Mouse (Mus musculus) cerebellum, adult 9-11 months (tissue): ENCODE results near the gene Hoxc11.

Experiments used
- DNase-seq: peaks from one replicate; pipeline ENCODE4 v3.0.0; 2022

Hoxc11 gene

DNA sequence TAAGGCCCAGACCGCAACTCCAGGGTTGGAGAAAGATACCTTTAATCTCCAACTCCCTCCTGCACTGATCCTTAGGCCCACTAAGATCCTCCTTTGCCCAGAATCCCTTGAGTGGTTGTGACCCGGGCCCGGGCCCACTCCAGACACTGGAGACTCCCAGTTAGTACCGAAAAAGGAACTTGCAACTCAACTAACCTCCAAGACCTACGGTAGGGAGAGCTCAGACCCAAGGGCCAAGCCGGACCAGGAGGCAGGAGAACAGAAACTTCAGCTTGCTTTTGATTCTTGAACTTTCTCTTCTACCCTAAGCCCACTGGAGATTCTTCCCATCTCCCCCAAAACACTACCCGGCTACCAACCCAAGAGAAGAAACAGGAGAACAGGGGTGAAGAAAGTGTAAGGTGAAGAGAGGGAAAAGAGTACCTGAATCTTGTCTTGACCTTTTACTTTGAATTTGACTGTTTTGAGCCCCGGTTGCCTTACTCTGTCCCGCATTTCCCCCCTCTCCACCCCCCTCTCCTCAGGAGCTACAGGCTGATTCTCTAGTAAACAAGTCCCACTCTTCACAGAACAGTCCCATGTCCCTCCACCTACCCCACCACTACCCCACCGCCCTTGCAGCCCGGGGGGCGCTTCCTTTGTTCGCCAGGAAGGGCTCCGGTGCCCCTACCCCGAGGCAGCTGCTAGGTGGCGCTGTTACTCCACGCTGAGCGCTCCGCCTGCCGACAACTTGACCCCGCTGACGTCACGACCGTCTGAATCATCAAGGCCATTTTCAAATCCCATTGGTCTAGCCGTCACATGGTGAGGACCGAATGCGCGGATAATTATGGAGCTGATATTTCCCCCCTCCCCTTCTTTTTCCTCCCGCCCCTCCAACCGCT, 11.9 kb downstream of the Hoxc11 start:
- DNase-seq, result no peak

DNA sequence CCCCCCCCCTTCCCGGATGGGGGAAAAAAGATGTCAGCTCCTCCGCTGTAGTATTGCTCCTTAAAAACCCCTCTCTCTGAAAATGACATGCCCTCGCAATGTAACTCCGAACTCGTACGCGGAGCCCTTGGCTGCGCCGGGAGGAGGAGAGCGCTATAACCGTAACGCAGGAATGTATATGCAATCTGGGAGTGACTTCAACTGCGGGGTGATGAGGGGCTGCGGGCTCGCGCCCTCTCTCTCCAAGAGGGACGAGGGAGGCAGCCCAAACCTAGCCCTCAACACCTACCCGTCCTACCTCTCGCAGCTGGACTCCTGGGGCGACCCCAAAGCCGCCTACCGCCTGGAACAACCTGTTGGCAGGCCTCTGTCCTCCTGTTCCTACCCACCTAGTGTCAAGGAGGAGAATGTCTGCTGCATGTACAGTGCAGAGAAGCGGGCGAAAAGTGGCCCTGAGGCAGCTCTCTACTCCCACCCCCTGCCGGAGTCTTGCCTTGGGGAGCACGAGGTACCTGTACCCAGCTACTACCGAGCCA, 12.6 kb downstream of the Hoxc11 start, which contains the start of gene Hoxc10:
Gene Hoxc10 (plus strand): TSS at position 21 of the 536 bp plus-strand sequence.
- no peak for DNase-seq

DNA sequence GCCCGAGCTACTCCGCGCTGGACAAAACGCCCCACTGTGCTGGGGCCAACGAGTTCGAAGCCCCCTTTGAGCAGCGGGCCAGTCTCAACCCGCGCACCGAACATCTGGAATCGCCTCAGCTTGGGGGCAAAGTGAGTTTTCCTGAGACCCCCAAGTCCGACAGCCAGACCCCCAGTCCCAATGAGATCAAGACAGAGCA, 13.0 kb downstream of the Hoxc11 start, which contains the start of gene Hoxc5:
Gene Hoxc5 (plus strand): TSS at position 132 of the 199 bp plus-strand sequence.
- no peak for DNase-seq

DNA sequence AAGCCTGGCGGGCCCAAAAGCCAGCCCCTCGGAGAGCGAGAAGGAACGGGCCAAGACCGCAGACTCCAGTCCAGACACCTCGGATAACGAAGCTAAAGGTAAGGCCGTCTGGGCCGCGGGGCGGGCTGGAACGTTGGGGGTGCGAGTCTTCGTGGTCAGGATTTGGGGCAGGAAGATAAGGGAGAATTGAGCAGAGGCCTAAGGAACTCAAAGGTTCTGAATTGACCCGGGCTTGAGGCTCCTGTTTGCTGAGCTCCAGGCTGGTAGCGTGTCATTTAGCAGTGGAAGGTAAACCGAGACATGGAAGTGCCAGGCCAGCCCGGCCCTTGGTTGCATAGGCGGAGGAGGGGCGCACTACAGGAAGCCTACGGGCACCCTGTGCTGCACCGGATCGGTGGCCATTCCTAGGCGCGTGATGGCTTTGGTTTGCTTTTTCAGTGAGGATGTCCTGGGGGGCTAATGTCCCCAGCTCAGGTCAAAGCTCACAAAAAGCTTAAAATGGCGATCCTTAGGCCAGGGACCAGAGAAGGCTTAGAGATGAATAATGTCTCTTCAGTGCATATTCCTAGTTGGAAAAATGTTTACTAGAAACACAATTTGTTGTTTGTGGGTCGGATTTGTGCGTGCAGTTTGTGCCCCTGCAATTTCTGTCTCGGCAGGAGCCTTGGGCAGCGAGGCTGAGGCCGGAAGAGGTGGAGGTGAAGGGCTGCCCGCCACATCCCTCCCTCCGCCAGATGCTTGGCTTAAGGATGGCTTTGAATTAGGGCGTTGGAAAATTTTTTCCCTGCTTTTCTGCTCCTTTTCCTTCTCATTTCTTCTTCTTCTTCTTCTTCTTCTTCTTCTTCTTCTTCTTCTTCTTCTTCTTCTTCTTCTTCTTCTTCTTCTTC, 13.5 kb downstream of the Hoxc11 start:
- DNase-seq, result no peak

DNA sequence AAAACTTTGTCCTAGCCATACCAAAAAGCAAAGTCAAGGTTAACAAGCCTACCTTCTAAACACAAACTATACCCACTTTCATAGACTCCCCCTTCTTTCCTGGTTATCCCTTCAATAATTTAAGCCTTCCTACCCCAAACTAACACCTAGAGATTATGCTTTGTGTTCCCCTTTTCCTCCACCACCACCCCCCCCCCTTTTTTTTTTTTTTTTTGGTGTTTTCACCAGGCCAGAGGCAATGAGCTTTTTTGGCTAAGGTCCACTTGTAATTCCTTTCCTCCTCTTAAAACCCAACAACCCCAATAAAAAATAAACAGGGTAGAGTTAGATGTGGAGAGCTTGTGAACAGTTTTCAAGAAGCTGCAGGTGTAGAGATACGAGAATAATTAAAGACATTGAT, 15.1 kb downstream of the Hoxc11 start:
- DNase-seq, result no peak

DNA sequence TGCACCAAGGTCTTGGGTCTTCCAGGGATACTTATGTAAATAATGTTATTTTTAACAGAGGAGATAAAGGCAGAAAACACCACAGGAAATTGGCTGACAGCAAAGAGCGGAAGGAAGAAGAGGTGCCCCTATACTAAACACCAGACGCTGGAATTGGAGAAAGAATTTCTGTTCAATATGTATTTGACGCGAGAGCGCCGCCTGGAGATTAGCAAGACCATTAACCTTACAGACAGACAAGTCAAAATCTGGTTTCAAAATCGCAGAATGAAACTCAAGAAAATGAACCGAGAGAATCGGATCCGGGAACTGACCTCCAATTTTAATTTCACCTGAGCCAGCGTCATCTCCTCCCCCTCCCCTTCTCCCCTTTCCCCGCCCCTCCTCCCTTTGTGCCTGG, 16.5 kb downstream of the Hoxc11 start:
- no peak for DNase-seq

DNA sequence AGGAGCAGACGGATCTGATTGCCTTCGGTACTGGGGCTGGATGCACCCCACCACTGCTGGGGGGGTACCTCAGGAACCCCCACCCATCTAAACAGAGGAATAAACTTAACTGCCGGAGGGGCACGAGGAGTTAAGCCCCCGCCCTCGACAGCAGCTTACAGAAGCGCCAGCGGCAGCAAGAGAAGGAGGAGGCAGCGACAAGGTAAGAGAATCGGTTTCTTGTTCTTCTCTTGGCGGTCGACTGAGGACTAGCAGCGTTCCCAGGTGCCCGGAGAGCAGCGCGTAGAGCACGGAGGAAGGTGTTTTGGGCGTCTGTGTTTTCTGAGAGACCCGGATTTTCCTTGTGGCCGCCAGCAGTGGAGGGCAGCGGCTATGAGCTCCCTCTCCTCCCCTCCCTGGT, 18.0 kb downstream of the Hoxc11 start:
- DNase-seq, result no peak

DNA sequence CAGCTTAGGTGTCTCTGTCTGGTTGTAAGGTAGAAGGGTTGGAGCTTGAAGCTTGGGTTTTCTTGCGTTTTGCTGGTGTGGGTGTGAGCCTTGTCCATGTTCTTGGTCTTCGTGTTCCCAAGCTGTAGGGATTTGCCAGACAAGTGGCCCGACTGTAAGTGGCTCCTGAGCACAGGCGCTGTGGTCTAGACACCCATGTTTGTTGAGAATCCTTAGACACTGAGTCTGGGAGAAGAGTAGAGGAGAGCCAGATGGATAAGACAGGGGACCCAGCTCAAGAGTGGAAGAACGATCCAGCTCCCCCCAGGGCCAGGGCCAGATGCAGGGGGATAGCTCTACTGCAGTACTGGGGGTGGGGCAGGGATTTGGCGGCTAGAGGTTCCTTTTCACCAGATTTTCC, 18.5 kb downstream of the Hoxc11 start:
- no peak for DNase-seq

DNA sequence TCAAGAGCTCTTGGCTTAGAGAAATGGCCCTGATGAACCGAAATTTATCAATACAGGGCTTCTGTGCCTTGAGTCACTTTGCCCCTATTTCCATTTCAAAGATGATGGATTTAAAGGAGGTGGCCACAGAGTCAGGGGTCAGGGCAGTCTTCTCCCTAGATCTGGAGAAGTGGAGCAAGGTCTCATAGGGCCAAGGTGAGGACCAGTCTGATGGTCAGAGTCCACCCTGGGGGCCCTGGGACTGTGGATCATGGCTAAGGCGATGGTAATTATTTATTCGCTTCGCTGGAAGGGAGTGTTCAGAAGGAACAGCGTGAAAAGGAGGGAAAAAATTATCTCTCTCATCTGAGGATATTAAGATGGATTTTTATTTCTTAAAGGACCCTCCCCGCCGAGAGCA, 20.8 kb downstream of the Hoxc11 start:
- DNase-seq, result no peak

DNA sequence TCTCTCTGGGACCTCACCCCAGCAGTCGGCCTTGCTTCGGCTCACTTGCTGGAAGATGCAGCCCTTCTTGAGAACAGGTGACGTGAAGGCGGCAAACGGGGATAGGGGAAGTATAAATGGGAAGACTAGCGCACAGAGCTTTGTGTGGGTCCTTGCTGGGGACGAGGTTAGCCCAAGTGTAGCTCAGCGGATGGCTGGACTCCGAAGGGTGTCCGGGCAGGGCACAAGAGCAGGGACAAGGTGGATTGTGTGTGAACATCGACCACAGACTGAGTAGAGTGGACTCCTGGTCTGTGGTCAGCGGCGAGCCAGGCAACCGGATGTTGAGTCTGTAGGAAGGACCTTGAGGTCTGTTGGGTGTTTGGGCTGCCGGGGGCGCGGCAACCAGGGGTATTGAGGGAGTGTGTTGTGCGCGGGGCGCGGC, 21.5 kb downstream of the Hoxc11 start:
- no peak for DNase-seq

DNA sequence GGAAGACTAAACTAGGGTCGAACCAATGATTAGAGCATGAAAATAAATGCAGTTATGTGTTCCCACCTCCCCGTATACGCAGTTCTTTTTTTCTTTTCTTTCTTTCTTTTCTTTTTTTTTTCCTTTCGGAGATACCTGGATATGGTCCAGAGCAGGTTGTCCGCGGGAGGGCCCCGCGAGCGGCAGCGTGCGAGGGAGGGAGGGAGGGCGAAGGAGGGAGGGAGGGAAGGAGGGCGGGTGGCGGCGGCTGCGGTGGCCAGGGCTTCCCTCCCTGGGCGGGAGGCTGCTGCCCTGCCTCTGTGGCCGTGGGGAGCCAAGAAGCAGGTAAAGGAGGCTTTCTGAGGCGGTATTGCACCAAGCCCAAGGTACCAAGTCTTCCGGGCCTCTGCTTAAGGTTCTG, 21.9 kb downstream of the Hoxc11 start, which contains the start of gene Hoxc9:
Gene Hoxc9 (plus strand): TSS at position 269 of the 400 bp plus-strand sequence.
- DNase-seq, result no peak

DNA sequence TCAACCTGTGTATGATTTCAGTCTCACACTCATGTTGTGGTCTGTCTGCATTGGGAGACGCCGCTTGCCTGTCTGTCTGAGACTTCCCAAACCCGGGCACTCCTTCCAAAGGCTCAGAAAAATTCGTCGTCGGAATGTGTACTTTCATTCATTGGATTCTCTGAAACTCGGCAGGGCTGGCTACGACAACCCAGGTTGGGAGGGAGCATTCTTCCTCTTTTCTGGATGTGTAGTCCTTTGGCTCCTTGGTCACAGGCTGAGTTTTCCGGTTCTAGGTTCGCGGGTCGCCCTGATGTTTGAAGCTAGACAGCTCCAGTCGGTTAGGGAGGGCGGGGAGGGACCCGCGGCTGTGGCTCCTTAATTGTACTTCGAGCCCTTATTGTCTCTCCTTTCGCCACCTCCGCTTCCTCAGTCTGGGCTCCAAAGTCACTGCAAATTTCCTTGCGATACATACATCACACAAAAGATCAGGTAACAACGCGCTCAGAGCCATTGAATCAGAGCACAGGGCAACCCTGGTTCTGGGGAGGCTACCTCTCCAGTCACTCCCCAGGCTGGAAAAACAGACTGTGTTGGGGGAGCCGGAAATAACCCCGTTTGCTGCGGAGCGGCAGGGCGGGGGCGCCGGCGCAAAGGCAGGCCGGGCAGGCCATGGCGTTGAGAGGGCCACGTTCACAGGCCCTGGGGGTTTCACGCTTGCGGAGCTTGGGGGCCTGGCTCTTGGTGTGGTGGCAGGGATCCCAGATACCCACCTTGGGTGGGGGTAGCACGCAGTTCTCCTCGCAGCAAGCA, 22.6 kb downstream of the Hoxc11 start:
- DNase-seq, result no peak

DNA sequence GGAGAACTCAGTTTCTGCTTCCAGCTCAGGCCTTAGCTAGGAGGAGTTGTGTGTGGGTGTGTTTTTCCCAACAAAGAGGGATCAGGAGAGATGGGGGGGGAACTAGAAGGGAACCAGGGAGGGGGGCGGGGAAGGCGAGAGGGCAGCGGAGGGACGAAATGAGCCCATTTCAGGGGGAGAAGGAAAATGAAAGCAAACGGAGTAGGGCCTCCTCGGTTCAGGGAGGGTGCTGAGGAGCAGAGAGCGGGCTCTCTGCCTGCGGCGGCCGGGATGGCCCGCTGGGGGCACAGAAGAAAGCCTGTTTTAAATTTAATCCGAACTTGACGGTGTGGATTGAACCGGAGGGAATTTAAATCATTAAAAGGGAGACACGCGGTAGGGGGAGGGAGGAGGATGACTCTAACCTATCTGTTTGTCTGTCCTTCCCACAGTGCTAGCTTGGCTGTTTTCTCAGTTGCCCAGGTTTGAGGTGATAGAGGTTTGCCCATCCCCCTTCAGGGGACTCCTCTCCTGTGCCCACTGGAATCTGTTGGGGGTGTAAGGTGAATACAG, 23.3 kb downstream of the Hoxc11 start:
- DNase-seq, result no peak

DNA sequence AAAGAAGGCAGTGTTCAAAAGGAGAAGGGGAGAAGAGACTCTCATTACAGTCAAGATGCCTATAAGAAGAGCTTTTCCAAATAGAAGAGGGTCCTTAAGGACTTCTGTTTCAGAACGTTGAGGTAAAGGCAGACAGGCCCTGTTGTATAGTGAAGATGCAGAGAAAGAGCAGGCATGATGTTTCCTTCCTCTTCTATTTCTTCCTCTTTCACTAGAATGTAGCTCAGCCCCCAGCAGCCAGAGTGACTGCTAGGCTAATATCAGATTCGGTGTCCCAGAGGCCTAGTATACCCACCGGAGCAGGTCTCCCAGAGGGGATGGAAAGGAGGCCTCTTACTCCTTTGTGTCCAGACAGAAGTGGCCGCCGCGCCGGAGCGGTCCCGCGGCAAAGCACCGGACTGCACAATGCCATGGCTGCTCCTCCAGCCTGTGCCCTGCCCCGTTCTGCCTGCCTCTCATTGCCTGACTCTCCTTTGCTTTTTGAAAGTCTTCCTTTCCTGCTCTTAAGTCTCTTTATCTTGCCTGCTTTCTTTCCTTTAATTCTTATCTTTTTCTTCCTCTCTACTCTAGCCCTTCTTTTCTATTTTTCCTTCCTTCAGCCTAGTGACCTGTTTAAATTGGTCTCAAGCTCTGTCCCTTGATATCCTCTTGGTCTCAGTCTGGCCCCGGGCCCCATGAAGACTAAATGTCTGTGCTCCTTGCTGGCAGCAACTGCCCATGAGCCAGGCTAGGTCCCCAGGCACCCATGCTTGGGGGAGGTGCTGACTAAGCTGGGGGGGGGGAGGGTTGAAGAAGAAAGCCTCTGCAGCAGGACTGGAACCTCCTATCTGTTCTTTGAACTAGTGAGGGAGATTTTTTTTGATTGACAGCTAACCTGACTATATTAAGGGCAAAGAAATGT, 24.6 kb downstream of the Hoxc11 start:
- DNase-seq, result no peak

DNA sequence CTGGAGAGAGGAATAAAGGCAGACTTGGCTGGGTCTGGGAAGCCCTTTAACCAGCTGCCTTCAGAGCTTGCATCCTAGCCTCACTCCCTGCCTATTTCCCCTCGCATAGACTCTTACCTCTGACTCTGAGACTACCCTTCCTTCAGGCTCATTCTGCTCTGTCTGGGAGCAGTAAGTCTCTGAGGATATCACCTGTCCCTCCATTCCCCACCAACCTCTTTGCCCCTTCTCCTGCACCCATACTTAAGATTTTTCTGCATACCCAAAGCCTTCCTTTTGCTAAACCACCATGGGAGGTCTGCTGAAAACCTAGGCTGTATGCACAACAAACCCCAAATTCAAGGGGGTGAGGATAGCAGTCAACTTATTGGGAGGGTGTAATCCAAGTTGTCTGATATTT, 25.7 kb downstream of the Hoxc11 start:
- DNase-seq, result no peak

DNA sequence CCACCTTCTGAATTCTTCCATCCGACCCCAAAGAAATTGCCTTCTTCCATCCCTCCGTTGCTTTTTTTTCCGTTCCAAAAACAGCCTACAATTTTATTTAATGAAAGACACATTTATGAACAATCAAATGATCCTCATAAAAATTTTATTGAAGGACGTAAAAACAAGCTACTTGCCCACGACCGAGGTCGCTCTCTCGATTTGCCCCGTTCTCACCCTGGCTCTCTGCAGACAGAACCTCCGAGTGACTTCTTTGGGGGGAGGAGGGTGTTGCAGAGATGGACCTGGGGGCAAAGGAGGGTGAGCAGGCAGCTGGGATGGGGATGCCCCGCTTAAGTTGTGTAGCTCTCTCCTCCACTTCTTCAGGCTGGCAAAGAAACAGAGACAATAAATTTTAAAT, 26.1 kb downstream of the Hoxc11 start:
- DNase-seq, result no peak

DNA sequence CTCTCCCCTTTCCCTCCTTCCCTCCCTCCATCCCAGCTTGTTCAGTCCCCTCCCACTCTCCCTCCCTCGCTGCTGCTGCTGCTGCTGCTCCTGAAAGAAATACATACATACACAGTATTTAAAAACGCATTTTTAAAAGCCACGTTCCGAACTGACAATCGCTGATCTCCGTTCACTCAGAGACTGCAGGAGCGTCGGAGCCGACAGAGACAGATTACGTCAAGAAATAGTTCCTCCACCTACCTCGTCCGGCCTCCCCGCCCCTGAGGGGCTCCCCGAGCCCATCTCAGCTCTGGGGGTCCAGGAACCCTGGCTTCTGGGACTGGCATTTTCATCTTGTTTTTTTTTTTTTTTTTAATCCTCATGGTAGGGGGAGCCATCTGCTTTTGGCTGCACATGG, 26.7 kb downstream of the Hoxc11 start:
- DNase-seq, result no peak

DNA sequence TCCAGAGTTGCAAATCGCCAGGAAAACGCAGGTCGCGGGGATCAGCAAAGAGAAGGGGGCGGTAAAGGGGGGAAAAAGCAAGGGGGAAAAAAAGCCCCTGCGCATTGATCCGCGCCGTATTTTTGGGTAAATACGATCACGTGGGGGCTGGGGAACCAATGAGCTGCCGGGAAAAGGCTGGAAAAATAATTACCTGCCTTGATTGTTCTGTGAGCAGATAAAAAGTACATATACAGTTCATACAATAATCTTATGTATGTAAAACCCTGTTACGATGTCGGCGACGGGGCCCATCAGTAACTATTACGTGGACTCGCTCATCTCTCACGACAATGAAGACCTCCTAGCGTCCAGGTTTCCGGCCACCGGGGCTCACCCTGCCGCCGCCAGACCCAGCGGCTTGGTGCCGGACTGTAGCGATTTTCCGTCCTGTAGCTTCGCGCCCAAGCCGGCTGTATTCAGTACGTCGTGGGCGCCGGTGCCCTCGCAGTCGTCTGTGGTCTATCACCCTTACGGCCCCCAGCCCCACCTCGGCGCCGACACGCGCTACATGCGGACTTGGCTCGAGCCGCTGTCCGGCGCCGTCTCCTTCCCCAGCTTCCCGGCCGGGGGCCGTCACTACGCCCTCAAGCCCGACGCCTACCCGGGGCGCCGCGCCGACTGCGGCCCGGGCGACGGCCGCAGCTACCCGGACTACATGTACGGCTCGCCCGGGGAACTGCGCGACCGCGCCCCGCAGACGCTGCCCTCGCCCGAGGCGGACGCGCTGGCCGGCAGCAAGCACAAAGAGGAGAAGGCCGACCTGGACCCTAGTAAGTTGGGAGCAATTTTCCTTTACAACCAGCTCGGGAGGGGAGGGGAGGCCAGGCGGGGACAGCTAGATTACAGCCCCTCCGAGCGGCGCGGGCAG, 27.4 kb downstream of the Hoxc11 start:
- DNase-seq, result no peak

DNA sequence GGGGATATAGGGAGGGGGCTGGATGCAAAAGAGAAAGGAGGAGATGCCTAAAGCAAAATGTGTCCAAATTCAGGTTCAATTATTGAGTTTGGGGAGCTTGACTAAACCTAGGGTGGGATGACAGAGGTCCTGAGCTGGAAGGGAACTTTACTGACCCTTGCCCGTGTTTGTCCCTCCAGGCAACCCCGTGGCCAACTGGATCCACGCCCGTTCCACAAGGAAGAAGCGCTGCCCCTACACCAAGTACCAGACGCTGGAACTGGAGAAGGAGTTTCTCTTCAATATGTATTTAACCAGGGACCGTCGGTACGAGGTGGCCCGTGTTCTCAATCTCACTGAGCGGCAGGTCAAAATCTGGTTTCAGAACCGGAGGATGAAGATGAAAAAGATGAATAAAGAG, 29.5 kb downstream of the Hoxc11 start:
- DNase-seq, result no peak

DNA sequence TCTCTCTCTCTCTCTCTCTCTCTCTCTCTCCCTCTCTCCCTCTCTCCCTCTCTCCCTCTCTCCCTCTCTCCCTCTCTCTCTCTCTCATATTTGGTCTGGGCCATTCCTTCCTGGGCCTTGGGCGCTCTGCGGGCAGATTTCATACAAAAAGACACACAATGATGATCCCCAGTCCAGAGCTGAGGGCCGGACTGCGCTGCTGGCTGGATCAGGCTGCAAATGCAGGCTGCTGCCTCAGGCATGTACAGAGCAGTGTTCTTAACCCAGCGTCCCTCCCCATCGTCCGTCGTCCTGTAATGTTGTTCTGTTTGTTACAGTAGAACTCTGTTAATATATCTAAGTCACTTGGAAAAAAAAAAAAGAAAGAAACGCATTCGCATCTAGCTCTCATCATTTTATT, 30.3 kb downstream of the Hoxc11 start:
- DNase-seq, result no peak

DNA sequence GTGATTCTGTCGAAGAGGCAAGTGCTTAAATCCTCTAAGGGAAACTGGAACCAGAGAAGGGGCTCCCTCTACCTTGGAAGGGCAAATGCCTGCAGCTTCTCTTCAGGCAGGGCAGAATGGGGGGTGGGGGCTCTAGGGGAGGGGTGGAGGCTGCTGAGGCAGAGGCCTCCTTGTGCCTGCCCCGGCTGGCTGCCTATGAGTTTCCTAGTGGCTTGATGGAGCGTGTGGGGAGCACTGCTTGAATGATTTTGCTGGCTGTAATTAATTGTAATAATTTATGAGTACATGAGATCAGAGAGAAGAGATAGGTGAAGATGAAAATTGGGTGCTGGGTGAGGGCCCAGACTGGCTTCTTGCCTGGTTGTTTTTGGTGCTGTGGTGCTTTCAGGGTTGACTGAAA, 30.7 kb downstream of the Hoxc11 start:
- DNase-seq, result no peak
